In the genomic region with DNA sequence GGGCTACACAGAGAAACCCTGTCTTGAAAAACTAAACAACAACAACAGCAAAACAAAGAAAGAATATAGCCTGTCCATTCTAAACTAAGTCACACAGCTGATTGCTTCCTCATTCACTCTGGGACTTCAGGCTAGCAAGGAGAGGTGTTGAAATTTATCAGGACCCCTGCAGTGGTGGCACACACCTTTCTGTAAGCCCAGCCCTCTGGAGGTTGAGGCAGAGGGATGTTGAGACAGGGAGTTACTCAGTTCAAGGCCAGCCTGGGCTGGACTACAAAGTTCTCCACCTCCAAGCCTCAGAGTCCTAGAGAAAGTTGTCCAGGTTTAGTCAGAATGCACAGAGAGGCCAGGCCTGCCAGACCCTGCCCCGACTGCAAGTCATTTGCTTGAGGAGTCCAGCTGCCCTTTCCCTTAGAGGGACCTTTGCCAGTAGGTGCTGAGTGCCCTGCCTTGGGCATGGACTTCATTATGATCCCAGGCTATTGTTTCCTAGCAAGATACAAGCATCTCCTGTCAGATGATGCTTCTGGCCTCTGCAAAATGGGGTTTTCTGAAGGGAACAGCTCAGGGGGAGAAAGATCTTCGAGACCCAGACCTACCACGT, we compare ENCODE assay signal across 10 mouse cellular contexts. TPM values are rescaled to one million over a fixed set of nuclear protein-coding genes. Genes with fewer than 3 reads are reported as not detected.
DNase-seq lines count a peak whose midpoint lies in the region; ATAC-seq and TF ChIP-seq lines count a peak whose summit lies in the region.
"Had no signal": no experiment of that assay in that cellular context is flagged by ENCODE, and none has a peak within 500 bp of the region (broad histone marks: within the 10 kb centered on the region; RNA-seq: fewer than 3 reads in every experiment).

No protein-coding gene starts in this region.

- no peak overlapping the region for H3K4me2 ChIP-seq in heart, embryonic 11.5 days
- no peak overlapping the region for H3K4me2 ChIP-seq in kidney, postnatal 0 days (ENCODE audit: low read length)
- H3K4me2 ChIP-seq in embryonic facial prominence, embryonic 14.5 days (ENCODE audit: low read depth, low read length): no peak overlapping the region

- no peaks in the 10 kb centered on the region for H3K36me3 ChIP-seq in heart, embryonic 11.5 days (ENCODE audit: control insufficient read depth, insufficient read depth, low read length)
- H3K36me3 ChIP-seq in kidney, postnatal 0 days (ENCODE audit: insufficient read depth, low read length): no peaks in the 10 kb centered on the region
- no peaks in the 10 kb centered on the region for H3K36me3 ChIP-seq in ES-Bruce4 (ENCODE audit: control insufficient read depth, insufficient read depth, low read length, poor library complexity, severe bottlenecking)
- no peaks in the 10 kb centered on the region for H3K36me3 ChIP-seq in embryonic facial prominence, embryonic 14.5 days (ENCODE audit: control insufficient read depth, insufficient read depth, low read length)

- 0 out of 2 replicates have a peak overlapping the region, but pooled peaks have one; percentile 41 for H3K27ac ChIP-seq in heart, embryonic 11.5 days (ENCODE audit: low read depth, low read length)
- H3K27ac ChIP-seq in kidney, postnatal 0 days: 0 out of 2 replicates have a peak overlapping the region, but pooled peaks have one; percentile 37
- peak overlapping the region; percentile 81 for H3K27ac ChIP-seq in ES-Bruce4 (ENCODE audit: insufficient read depth, low read length)
- H3K27ac ChIP-seq in embryonic facial prominence, embryonic 14.5 days (replicated peaks; ENCODE audit: low read depth, low read length): no peak overlapping the region; the same call in 1 of the 2 replicates

- intact Hi-C loops in heart, postnatal 14 days (cut with DNase I): no loop called here

- TF ChIP-seq POLR2A in ES-Bruce4 (IDR thresholded peaks at IDR 0.05; ENCODE audit: insufficient read depth, low read length): no peak

- no peak for TF ChIP-seq CTCF in kidney, postnatal 0 days (IDR thresholded peaks at IDR 0.05; ENCODE audit: low read depth)
- TF ChIP-seq CTCF in ES-Bruce4 (IDR thresholded peaks at IDR 0.05; ENCODE audit: low read depth, low read length): no peak

- peaks cover 51% of the 10 kb centered on the region for H3K4me1 ChIP-seq in heart, embryonic 11.5 days (ENCODE audit: control insufficient read depth, insufficient read depth, low read length)
- peaks cover 47% of the 10 kb centered on the region for H3K4me1 ChIP-seq in kidney, postnatal 0 days (replicated peaks; ENCODE audit: insufficient read depth, low read length)
- H3K4me1 ChIP-seq in ES-Bruce4 (ENCODE audit: control insufficient read depth, insufficient read depth, low read length): peaks cover 32% of the 10 kb centered on the region
- peaks cover 49% of the 10 kb centered on the region for H3K4me1 ChIP-seq in embryonic facial prominence, embryonic 14.5 days (ENCODE audit: control insufficient read depth, insufficient read depth, low read length)

- H3K4me3 ChIP-seq in heart, embryonic 11.5 days (ENCODE audit: low read depth, low read length): no peak overlapping the region
- no peak overlapping the region for H3K4me3 ChIP-seq in kidney, postnatal 0 days (replicated peaks; ENCODE audit: low read depth, low read length)
- H3K4me3 ChIP-seq in ES-Bruce4 (ENCODE audit: low read depth, low read length): peak overlapping the region; percentile 1; the same call in 1 of the 2 replicates
- H3K4me3 ChIP-seq in embryonic facial prominence, embryonic 14.5 days (ENCODE audit: low read depth, low read length): no peak overlapping the region

- 50% methylated on average over 3 of the region's 3 CpGs for WGBS in heart, embryonic 11.5 days (ENCODE audit: insufficient replicate concordance)
- 48% methylated on average over 3 of the region's 3 CpGs for WGBS in kidney, postnatal 0 days
- WGBS in embryonic facial prominence, embryonic 14.5 days: 26% methylated on average over 3 of the region's 3 CpGs

- DNase-seq in heart, postnatal 14 days: no peak
- DNase-seq in kidney, postnatal 0 days (ENCODE audit: low spot score): no peak
- DNase-seq in kidney, postnatal 36 days: no peak
- no peak for DNase-seq in embryonic facial prominence, embryonic 14.5 days (ENCODE audit: low spot score)
- no peak for DNase-seq in thymus, postnatal 0 days (ENCODE audit: low spot score)
- no peak for DNase-seq in frontal cortex, postnatal 36 days (ENCODE audit: low spot score in 2 of 2)
- DNase-seq: cerebellum, adult 9-10 months; thymus, adult 18-20 months had no signal

- H3K9me3 ChIP-seq in heart, embryonic 11.5 days (replicated peaks; ENCODE audit: control insufficient read depth, low read length): no peaks in the 10 kb centered on the region
- H3K9me3 ChIP-seq in kidney, postnatal 0 days (replicated peaks; ENCODE audit: low read length): no peaks in the 10 kb centered on the region
- H3K9me3 ChIP-seq in ES-Bruce4 (replicated peaks; ENCODE audit: control insufficient read depth, insufficient read depth, low read length, poor library complexity, severe bottlenecking): no peaks in the 10 kb centered on the region
- H3K9me3 ChIP-seq in embryonic facial prominence, embryonic 14.5 days (ENCODE audit: control insufficient read depth, low read length): no peaks in the 10 kb centered on the region

- no peak for TF ChIP-seq EP300 in ES-Bruce4 (IDR thresholded peaks at IDR 0.05; ENCODE audit: insufficient read depth, low read depth, low read length)

- ATAC-seq in heart, embryonic 11.5 days (replicated peaks; ENCODE audit: insufficient number of reproducible peaks, low FRiP score, low TSS enrichment): no peak
- no peak for ATAC-seq in kidney, postnatal 0 days (replicated peaks; ENCODE audit: low FRiP score, low read depth)
- ATAC-seq in embryonic facial prominence, embryonic 14.5 days (ENCODE audit: low read depth): no peak

- H3K27me3 ChIP-seq in heart, embryonic 11.5 days (ENCODE audit: control insufficient read depth, insufficient read depth, low read length): no peaks in the 10 kb centered on the region
- no peaks in the 10 kb centered on the region for H3K27me3 ChIP-seq in kidney, postnatal 0 days (ENCODE audit: insufficient read depth, low read length)
- H3K27me3 ChIP-seq in ES-Bruce4 (ENCODE audit: control insufficient read depth, insufficient read depth, low read length, poor library complexity, severe bottlenecking): no peaks in the 10 kb centered on the region
- no peaks in the 10 kb centered on the region for H3K27me3 ChIP-seq in embryonic facial prominence, embryonic 14.5 days (replicated peaks; ENCODE audit: control insufficient read depth, insufficient read depth, low read length)

- H3K9ac ChIP-seq in heart, embryonic 11.5 days (ENCODE audit: low read depth, low read length): no peak overlapping the region
- no peak overlapping the region for H3K9ac ChIP-seq in kidney, postnatal 0 days (ENCODE audit: low read depth, low read length)
- H3K9ac ChIP-seq in ES-Bruce4 (ENCODE audit: low read depth, poor library complexity, severe bottlenecking): peak overlapping the region; percentile 31
- H3K9ac ChIP-seq in embryonic facial prominence, embryonic 14.5 days (ENCODE audit: low read depth, low read length): peak overlapping the region; percentile 30; the same call in 1 of the 2 replicates

RNA-seq across cellular contexts. Expression of gene Ssbp3, which starts 47.6 kb away (rescaled TPM):
- polyA plus RNA-seq in heart, embryonic 11.5 days (2014; fragmentation: Nextera tagmentation; extraction: Ambion mirVana): 54.2 and 63.4 TPM in 2 replicates
- 10 to 100 TPM; 42.5 to 46.9 TPM for total RNA-seq in heart, postnatal 14 days (2021)
- 62.6 and 68.3 TPM in 2 replicates for polyA plus RNA-seq in kidney, postnatal 0 days (2015; fragmentation: Nextera tagmentation; extraction: Ambion mirVana)
- 245 and 248 TPM in 2 replicates for polyA plus RNA-seq in ES-Bruce4 (2011; ENCODE audit: insufficient read depth, insufficient read length, low read depth, missing spikeins)
- polyA plus RNA-seq in embryonic facial prominence, embryonic 14.5 days (2014; fragmentation: Nextera tagmentation; extraction: Ambion mirVana): 72.9 and 88.2 TPM in 2 replicates
- 93.6 and 106 TPM in 2 replicates for polyA plus RNA-seq in thymus, postnatal 0 days (2015; fragmentation: Nextera tagmentation; extraction: Ambion mirVana)

RNA-seq across cellular contexts. Expression of gene Acot11, which starts 58.1 kb away (rescaled TPM):
- 3.0 and 4.3 TPM in 2 replicates for polyA plus RNA-seq in heart, embryonic 11.5 days (2014; fragmentation: Nextera tagmentation; extraction: Ambion mirVana)
- 10 to 100 TPM; 27.8 to 30.3 TPM for total RNA-seq in heart, postnatal 14 days (2021)
- 1.7 and 1.9 TPM in 2 replicates for polyA plus RNA-seq in kidney, postnatal 0 days (2015; fragmentation: Nextera tagmentation; extraction: Ambion mirVana)
- polyA plus RNA-seq in ES-Bruce4 (2011; ENCODE audit: insufficient read depth, insufficient read length, low read depth, missing spikeins): 3.8 and 4.7 TPM in 2 replicates
- polyA plus RNA-seq in embryonic facial prominence, embryonic 14.5 days (2014; fragmentation: Nextera tagmentation; extraction: Ambion mirVana): 4.1 and 4.2 TPM in 2 replicates
- polyA plus RNA-seq in thymus, postnatal 0 days (2015; fragmentation: Nextera tagmentation; extraction: Ambion mirVana): 0.78 and 0.88 TPM in 2 replicates

Comparison
In these comparisons a context has a peak if more than half of its experiments do, and no peak if none do; other contexts are left out.
1. H3K9ac ChIP-seq: peak in ES-Bruce4 (single experiment) and embryonic facial prominence, embryonic 14.5 days (single experiment); none in heart, embryonic 11.5 days (single experiment) and kidney, postnatal 0 days (single experiment).